Mouse (Mus musculus) forebrain, embryonic 10.5 days (tissue): Measurements from ENCODE around the gene Wasf2. TPM values are rescaled to one million over a fixed set of nuclear protein-coding genes. Genes with fewer than 3 reads are reported as not detected.

Experiments used
- DNase-seq: peaks from one replicate; pipeline ENCODE4 v3.0.0-alpha.2; 2017; ENCODE audit warnings: low spot score; ENCODE audit errors: extremely low spot score
- H3K27ac ChIP-seq: fragments of 300-500 bp; sonication (generic); 2 replicates; pipeline ENCODE4 v1.5.1; 2016; ENCODE audit warnings: mild to moderate bottlenecking
- H3K27me3 ChIP-seq: fragments of 300-500 bp; sonication (generic); 2 replicates; pipeline ENCODE4 v1.6.1; 2016; ENCODE audit warnings: mild to moderate bottlenecking; ENCODE audit not compliant: poor library complexity, severe bottlenecking
- H3K36me3 ChIP-seq: fragments of 300-500 bp; sonication (generic); replicated peaks from 2 replicates; pipeline ENCODE4 v1.6.1; 2016; ENCODE audit warnings: mild to moderate bottlenecking, moderate library complexity
- H3K4me1 ChIP-seq: fragments of 300-500 bp; sonication (generic); 2 replicates; pipeline ENCODE4 v1.6.1; 2016
- H3K4me3 ChIP-seq: fragments of 300-500 bp; sonication (generic); 2 replicates; pipeline ENCODE4 v1.5.1; 2016; ENCODE audit warnings: mild to moderate bottlenecking, moderate library complexity
- H3K9me3 ChIP-seq: fragments of 300-500 bp; sonication (generic); 2 replicates; pipeline ENCODE4 v1.6.1; 2016; ENCODE audit warnings: mild to moderate bottlenecking, moderate library complexity
- WGBS: fragments of 180-500 bp; shearing (Covaris S2); methylation state at CpG from one replicate; pipeline ENCODE4 v1.1.7; 2016; 5-methylcytosine and 5-hydroxymethylcytosine counted together
- polyA plus RNA-seq: library from polyadenylated mRNA; unstranded; fragments of >200 nt; fragmentation: Nextera tagmentation; extraction: Ambion mirVana; gene quantifications from 2 replicates; pipeline ENCODE4 v1.2.1, GENCODE M21; 2016

The Wasf2 gene
- polyA plus RNA-seq, 1 experiment from 2014 or later, result 47.4 TPM

DNA sequence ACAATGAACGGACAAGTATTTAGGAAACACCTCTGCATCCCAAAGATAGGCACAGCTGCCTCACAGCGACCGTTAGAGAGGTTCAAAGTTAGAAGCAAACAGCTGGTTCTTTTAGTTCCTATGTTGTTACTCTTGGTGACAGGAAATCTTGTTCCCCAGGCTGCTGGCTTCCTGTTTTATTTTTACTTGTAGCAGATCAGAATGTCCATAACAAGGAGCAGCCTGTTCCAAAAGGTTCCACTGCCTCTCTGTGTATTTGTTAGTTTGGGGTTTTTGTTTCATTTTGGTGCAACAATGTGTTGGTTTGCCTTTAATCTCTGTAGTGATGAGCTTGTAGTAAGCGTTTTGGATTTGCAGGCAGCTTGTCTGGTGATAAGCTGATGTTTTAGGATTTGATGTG lies 44.1 kb downstream of the Wasf2 start:
- peaks cover 29% of the 10 kb centered on the region for H3K36me3 ChIP-seq
- no peaks in the 10 kb centered on the region for H3K9me3 ChIP-seq
- no peak for DNase-seq
- H3K4me1 ChIP-seq, result peaks cover 22% of the 10 kb centered on the region
- no peak overlapping the region for H3K27ac ChIP-seq
- no peaks in the 10 kb centered on the region for H3K27me3 ChIP-seq
- no peak overlapping the region for H3K4me3 ChIP-seq
- WGBS, result 88% methylated on average over 4 of the region's 4 CpGs

DNA sequence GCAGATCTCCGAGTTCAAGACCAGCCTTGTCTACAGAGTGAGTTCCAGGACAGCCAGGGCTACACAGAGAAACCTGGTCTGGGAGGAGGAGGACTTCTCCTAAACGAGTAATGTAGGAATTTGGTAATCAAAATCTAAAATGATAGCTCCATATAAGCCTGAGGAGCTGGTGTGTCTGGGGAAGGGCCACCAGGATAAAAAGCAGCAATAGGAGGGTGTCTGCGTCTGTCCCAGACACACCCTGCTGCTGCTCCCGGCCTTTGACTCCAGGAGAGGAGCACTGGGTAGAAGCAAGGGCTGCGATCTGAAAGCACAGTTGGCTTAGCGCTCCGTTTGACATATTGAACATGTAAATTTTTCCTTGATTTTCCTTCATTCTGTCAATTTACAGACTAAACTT lies 45.0 kb downstream of the Wasf2 start:
- peaks cover 22% of the 10 kb centered on the region for H3K4me1 ChIP-seq
- no peaks in the 10 kb centered on the region for H3K9me3 ChIP-seq
- H3K27ac ChIP-seq, result no peak overlapping the region
- no peaks in the 10 kb centered on the region for H3K27me3 ChIP-seq
- WGBS, result 88% methylated on average over 7 of the region's 7 CpGs
- peaks cover 38% of the 10 kb centered on the region for H3K36me3 ChIP-seq
- H3K4me3 ChIP-seq, result no peak overlapping the region
- DNase-seq, result no peak

DNA sequence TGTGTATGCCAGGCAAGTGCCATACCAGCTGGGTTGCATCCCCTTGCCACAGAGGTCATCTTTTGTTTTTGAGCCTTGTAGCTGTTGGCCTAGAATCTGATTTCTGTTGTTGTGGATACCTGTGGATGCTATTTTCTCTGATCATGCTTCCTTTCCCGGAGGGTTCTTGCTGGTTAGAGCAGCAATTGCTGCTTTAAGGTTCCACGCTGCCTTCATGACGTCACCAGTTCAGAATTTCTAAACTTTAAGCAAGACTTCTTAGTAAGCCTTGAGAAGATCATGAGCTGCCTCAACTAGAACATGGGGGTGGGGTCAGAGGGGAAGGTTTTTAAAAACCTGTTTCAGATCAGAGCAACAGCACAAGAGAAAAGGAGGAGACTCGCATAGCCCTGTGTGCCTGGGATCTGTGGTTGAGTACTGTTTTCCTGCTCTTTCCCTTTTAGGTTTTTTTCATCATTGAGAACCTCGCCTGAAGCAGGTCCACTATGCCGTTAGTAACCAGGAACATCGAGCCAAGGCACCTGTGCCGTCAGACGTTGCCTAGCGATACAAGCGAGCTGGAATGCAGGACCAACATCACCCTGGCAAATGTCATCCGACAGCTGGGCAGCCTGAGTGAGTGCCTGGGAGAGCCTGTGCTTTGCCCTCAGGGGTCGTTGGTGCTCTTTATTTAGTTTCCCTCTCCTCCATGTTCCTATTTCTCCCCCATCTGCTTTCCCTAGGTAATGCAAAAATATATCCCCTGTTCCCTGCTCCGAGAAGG lies 45.9 kb downstream of the Wasf2 start:
- 76% methylated on average over 14 of the region's 14 CpGs for WGBS
- DNase-seq, result peak; percentile 28
- Histone ChIP-seq H3K4me1 (peaks cover 22% of the 10 kb centered on the region), H3K4me3 (no peak overlapping the region), H3K27ac (peak overlapping the region; percentile 27; the same call in 1 of the 2 replicates), H3K9me3 (no peaks in the 10 kb centered on the region), H3K36me3 (peaks cover 47% of the 10 kb centered on the region), H3K27me3 (no peaks in the 10 kb centered on the region)

DNA sequence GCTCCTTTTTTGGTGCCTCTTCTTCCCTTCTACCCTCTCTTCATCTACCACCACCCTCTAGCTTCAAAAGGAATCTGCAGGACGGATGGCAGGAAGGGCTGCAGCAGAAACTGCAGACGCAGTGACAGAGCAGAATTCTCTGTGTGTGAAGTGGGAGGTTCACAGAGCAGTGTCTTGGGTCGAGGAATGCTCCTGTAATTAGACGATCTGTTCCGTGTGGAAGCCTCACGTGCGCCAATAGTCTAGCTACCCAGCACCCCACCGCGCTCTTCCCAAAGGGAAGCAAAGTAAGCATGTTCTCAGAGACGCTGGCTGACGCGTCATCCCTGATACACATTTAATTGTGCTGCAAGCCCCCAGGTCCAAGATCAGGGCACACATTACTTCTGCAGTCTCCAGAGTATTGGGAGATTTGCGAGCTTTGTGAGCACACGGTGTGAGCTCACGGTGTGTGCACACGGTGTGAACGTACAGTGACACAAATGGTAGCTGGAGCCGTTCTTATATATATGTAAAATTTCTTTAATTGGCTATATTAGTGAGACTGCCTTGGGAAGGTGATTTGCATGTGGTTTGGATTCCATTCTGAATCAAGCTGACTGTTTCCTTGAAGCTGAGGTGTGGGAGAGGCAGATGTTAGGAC lies 46.6 kb downstream of the Wasf2 start:
- peaks cover 22% of the 10 kb centered on the region for H3K4me1 ChIP-seq
- no peak overlapping the region for H3K4me3 ChIP-seq
- H3K36me3 ChIP-seq, result peaks cover 54% of the 10 kb centered on the region
- no peaks in the 10 kb centered on the region for H3K9me3 ChIP-seq
- H3K27me3 ChIP-seq, result no peaks in the 10 kb centered on the region
- no peak for DNase-seq
- 89% methylated on average over 18 of the region's 18 CpGs for WGBS
- H3K27ac ChIP-seq, result peak overlapping the region; percentile 11; the same call in 1 of the 2 replicates

DNA sequence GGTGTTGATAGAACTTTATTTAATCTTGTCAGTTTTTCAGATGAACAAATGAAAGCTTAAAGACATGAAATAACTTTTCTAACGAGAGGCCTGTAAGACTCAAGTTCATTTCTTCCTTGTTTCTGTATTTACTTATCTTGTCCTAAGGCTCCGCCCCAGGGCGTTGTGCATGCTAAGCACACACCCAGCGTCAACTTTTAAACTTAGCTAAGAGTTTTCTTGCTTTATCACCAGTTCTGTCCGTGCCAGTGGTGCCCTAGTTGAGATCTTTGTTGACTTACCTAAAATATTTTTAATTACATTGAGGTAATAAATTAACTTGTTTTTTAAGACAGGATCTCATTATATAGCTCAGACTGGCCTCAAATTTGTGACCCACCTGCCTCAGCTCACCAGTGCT lies 48.0 kb downstream of the Wasf2 start:
- Histone ChIP-seq H3K27me3 (no peaks in the 10 kb centered on the region), H3K36me3 (peaks cover 66% of the 10 kb centered on the region), H3K9me3 (no peaks in the 10 kb centered on the region), H3K27ac (no peak overlapping the region), H3K4me3 (no peak overlapping the region), H3K4me1 (peaks cover 23% of the 10 kb centered on the region)
- 92% methylated on average over 5 of the region's 5 CpGs for WGBS
- DNase-seq, result no peak

DNA sequence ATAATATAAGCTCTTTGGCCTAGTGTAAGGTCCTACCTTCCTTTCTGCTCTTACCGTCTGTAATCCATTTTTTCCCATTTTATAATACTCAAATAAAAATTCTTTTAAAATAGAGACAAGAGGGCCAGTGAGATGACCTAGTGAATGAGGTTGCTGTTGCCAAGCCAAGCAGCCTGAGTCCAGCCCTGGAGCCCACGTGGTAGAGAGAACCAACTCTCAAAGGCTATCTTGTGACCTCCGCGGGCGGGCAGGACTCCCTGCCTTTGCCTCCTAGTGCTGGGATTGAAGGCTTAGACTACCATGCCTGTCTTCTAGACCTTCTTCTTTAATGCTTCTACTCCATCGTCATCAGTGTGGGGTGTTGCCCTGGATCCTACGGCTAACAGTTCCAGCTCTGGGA lies 49.0 kb downstream of the Wasf2 start:
- Histone ChIP-seq H3K9me3 (no peaks in the 10 kb centered on the region), H3K4me3 (no peak overlapping the region), H3K4me1 (peaks cover 32% of the 10 kb centered on the region), H3K36me3 (peaks cover 66% of the 10 kb centered on the region), H3K27me3 (no peaks in the 10 kb centered on the region), H3K27ac (no peak overlapping the region)
- DNase-seq, result no peak
- 94% methylated on average over 7 of the region's 7 CpGs for WGBS

DNA sequence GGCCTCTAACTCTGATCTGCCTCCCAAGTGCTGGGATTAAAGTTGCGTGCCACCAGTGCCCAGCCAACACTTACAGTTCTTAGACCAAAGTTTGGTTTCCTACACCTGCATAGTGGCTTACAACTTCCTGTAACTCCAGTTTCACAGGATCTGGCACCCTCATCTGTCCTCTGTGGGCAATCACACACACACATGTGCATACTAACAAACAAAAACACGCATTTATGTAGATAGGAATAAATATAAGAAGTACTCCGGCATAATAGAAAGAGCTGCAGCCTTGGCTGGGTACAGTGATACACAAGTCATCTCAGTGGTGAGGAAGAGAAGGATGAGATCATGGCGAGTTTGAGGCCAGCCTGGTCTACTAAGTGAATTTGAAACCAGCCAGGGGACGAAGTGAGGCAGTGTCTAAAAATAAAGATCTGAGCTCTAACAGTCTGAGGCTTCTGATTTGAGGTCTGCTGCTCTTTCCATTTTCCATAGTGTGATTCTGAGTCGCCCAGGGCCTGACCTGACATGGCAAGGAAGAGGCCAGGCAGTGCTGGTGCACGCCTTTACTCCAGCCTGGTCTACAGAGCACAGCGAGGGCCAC lies 52.2 kb downstream of the Wasf2 start:
- no peak overlapping the region for H3K4me3 ChIP-seq
- 91% methylated on average over 8 of the region's 8 CpGs for whole genome bisulfite sequencing
- no peaks in the 10 kb centered on the region for H3K27me3 ChIP-seq
- H3K9me3 ChIP-seq, result no peaks in the 10 kb centered on the region
- H3K4me1 ChIP-seq, result peaks cover 26% of the 10 kb centered on the region
- peaks cover 81% of the 10 kb centered on the region for H3K36me3 ChIP-seq
- DNase-seq, result no peak
- no peak overlapping the region for H3K27ac ChIP-seq

DNA sequence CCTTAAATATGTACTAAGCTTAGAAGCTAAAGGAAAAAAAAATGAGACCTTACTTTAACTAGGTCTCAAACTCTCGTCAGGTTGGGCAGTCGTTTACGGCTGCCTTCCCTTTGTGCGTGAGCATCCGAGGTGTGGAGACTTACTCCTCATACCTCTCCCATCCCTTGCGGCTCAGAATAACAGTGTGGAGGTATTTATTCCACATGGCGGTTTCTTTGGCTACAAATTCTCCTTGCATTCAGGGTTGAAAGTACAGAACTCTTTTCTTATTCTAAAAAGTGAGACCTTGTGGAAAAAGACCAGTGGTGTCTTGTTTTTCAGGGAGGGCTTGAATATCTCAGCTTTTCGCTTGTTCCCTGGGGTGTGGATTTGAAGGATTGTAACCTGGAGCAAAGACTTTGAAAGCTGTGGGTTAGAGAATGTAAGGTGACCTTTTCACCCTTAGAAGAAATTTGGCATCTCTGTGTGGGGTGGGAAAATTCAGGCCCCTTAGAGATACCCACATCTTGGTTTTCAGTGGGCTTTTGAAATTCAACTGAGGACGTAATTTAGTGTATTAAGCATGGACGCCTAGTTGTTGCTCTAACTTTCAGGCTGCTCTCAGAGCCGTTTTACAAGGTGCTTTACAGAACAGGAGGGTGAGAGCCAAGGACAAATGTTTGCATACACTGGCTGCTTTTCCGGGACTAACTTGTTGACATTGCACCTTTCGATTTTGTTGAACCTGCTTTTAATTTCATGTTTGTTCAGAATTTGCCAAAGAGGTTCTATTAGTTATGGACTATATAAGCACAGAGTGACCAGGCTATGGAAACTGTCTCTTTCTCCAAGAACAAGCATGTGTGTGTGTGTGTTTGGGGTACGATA lies 54.0 kb downstream of the Wasf2 start:
- WGBS, result 62% methylated on average over 14 of the region's 14 CpGs
- DNase-seq, result no peak
- peaks cover 25% of the 10 kb centered on the region for H3K4me1 ChIP-seq
- H3K9me3 ChIP-seq, result no peaks in the 10 kb centered on the region
- H3K36me3 ChIP-seq, result peaks cover 83% of the 10 kb centered on the region
- 0 out of 2 replicates have a peak overlapping the region, but pooled peaks have one; percentile 5 for H3K27ac ChIP-seq
- H3K4me3 ChIP-seq, result no peak overlapping the region
- H3K27me3 ChIP-seq, result no peaks in the 10 kb centered on the region

DNA sequence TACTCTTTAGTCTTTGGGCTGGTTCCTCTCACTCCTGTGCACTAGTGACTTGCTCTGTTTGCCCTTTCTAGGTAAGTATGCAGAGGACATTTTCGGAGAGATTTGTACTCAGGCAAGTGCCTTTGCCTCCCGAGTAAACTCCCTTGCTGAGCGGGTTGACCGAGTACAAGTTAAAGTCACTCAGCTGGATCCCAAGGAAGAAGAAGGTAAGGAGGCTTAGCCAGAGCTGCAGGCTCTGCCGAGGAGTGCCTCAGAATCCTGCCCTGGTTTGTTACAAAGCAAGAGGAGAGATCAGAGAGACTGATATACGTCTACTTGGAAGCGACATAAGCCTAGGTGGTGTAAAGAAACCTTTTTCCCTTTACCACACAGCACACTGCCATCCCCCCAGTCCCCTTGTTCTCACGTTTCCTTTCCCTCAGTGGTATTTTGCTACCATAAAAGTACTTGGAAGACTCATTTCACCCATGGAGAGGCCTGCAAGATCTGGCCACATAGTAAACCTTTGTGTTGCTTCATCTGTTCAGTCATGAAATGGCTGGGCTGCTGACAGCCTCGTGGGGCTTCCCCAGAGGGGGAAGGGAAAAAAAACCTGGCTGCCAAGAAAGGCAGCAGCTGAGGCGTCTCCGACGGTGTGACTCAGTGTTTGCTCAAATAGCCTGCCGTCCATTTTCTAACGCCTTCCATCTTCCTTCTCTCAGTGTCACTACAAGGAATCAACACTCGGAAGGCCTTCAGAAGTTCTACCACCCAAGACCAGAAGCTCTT lies 54.8 kb downstream of the Wasf2 start:
- no peaks in the 10 kb centered on the region for H3K9me3 ChIP-seq
- H3K4me1 ChIP-seq, result peaks cover 25% of the 10 kb centered on the region
- H3K27ac ChIP-seq, result peak overlapping the region; percentile 31; the same call in 1 of the 2 replicates
- no peak for DNase-seq
- H3K4me3 ChIP-seq, result no peak overlapping the region
- 65% methylated on average over 15 of the region's 15 CpGs for WGBS
- H3K36me3 ChIP-seq, result peaks cover 83% of the 10 kb centered on the region
- H3K27me3 ChIP-seq, result no peaks in the 10 kb centered on the region

DNA sequence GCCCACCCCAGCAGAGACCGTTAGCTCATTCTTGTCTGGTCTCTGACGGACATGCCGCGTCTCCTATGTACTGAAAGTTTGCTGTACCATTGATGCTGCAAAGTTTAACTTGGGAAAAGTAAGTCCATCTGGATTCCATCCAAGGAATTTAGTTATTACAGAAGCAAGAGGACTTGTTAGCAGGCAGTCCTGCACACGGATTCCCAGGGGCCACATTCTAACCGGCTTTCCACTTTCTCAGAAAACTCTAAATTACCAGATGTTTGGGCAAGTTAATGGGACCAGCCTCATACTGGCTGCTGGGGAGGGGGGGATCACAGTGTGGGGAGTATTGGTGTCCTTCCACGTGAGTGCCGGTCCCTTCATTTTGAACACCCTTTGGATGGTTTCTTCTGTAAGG lies 55.6 kb downstream of the Wasf2 start:
- H3K27me3 ChIP-seq, result no peaks in the 10 kb centered on the region
- peaks cover 83% of the 10 kb centered on the region for H3K36me3 ChIP-seq
- WGBS, result 95% methylated on average over 8 of the region's 8 CpGs

DNA sequence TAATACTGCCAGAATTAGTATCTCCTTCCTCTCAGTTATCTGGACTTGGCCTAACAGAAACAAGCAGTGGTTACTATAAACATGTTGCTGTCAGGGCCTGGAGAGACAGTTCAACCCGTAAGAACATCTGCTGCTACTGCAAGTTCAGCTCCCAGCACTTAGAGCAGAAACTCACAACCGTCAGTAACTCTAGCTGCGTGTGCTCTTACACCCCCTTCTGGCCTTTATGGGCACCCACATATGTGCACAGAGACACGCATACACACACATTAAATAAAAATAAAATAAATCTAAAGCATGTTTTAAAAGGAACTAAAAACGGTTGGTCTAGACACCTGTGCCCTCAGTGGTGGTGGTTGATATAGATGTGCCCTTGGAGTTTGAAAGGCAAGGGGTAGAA lies 56.6 kb downstream of the Wasf2 start:
- Histone ChIP-seq H3K4me3 (no peak overlapping the region), H3K4me1 (peaks cover 25% of the 10 kb centered on the region), H3K27ac (no peak overlapping the region), H3K36me3 (peaks cover 84% of the 10 kb centered on the region), H3K9me3 (no peaks in the 10 kb centered on the region), H3K27me3 (no peaks in the 10 kb centered on the region)
- no peak for DNase-seq
- WGBS, result 95% methylated on average over 5 of the region's 5 CpGs

More for the DNA sequence above, 55.6 kb downstream of the Wasf2 start:
- Histone ChIP-seq H3K4me1 (peaks cover 25% of the 10 kb centered on the region), H3K4me3 (no peak overlapping the region), H3K9me3 (no peaks in the 10 kb centered on the region), H3K27ac (no peak overlapping the region)
- DNase-seq, result no peak

DNA sequence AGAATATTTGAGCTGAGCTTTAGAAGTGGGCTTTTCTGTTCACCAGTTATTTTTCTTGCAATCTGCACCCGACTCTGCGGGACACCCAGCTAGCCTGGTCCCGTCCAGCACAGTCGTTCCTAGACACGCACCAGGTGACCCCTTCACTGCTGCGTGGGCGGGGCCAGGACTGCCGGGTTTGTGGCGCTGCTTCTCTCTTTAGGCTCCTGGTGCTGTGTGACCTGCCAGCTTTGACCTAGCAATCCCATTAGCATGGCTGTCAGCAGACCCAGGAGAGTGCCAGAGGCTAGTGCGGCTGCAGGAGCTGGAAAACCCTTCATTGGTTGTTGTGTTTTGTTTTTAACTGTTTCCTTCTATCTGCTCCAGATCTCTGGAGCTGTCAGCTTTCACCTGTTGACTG lies 59.1 kb downstream of the Wasf2 start:
- Histone ChIP-seq H3K4me1 (peaks cover 15% of the 10 kb centered on the region), H3K27me3 (no peaks in the 10 kb centered on the region), H3K9me3 (no peaks in the 10 kb centered on the region), H3K4me3 (no peak overlapping the region), H3K36me3 (peaks cover 97% of the 10 kb centered on the region), H3K27ac (no peak overlapping the region)
- WGBS, result 65% methylated on average over 10 of the region's 10 CpGs
- DNase-seq, result no peak
